Mouse (Mus musculus): ENCODE measurements at regions not wholly inside any gene's neighbourhood (a gene's known extent, or its start where the extent isn't known, plus 50 kb on each side); places are given as distances from the start of the nearest gene placed in this dataset.
A peak's percentile ranks its signal among the peaks of the same experiment; 100 is the strongest.

DNA sequence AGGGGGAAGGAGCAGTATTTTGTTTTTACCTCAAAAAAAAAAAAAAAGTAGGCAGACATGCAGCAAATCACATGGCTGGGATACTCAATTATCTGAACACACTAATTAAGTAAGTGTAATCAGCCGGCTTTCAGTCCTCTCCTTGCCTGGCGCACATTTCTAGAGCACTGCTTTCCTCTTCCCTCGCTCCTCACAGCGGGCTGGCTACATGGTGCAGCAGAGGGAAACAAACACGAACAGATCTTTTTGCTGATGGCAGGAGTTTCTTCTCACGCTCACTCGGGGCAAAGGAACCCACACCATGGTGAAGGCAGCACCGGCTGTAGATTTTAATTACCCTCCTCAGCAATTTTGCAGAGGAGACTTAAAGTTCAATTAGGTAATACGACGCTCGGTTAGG is 169.7 kb upstream of the Azi2 start:
- DNase-seq (ENCODE audit: low spot score) (peak; percentile 37), ATAC-seq (no peak)
- Histone ChIP-seq H3K9me3 (ENCODE audit: low read length) (no peaks in the 10 kb centered on the region), H3K4me3 (ENCODE audit: low read length) (peak overlapping the region; percentile 66), H3K4me1 (ENCODE audit: insufficient read depth, low read length) (0 out of 2 replicates have a peak, but pooled peaks cover 6% of the 10 kb centered on the region), H3K27ac (no peak overlapping the region), H3K36me3 (ENCODE audit: insufficient read depth, low read length) (no peaks in the 10 kb centered on the region), H3K9ac (replicated peaks; ENCODE audit: low read length) (no peak overlapping the region), H3K27me3 (ENCODE audit: insufficient read depth, low read length) (no peaks in the 10 kb centered on the region), H3K4me2 (ENCODE audit: low read depth, low read length) (peak overlapping the region; percentile 86)
- no peak for TF ChIP-seq CTCF (IDR thresholded peaks at IDR 0.05; ENCODE audit: low read depth)
- WGBS, result 21% methylated on average over 11 of the region's 11 CpGs

DNA sequence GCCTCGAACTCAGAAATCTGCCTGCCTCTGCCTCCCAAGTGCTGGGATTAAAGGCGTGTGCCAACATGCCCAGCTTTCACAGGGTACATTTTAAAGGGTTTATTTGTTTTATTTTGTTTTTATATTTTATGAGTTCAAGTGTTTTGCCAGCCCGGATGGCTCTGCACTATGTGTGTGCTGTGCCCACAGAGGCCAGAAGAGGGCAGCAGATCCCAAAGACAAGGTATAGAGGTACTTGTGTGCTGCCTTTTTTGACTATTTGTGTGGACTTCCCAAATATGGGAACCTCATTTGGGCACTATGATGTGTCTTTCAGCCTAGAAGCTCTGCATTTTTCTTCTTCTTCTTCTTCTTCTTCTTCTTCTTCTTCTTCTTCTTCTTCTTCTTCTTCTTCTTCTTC is 176.4 kb upstream of the Azi2 start:
- TF ChIP-seq CTCF (IDR thresholded peaks at IDR 0.05; ENCODE audit: low read depth), result peak; percentile 26; the same call in 1 of the 2 replicates
- no peak overlapping the region for H3K9ac ChIP-seq (replicated peaks; ENCODE audit: low read length)
- ATAC-seq (no peak), DNase-seq (ENCODE audit: low spot score) (no peak)
- no peaks in the 10 kb centered on the region for H3K4me1 ChIP-seq (ENCODE audit: insufficient read depth, low read length)
- H3K27ac ChIP-seq, result no peak overlapping the region
- WGBS, result 90% methylated on average over 3 of the region's 3 CpGs
- no peaks in the 10 kb centered on the region for H3K27me3 ChIP-seq (ENCODE audit: insufficient read depth, low read length)
- no peaks in the 10 kb centered on the region for H3K9me3 ChIP-seq (ENCODE audit: low read length)
- H3K4me2 ChIP-seq (ENCODE audit: low read depth, low read length), result no peak overlapping the region
- no peaks in the 10 kb centered on the region for H3K36me3 ChIP-seq (ENCODE audit: insufficient read depth, low read length)
- H3K4me3 ChIP-seq (ENCODE audit: low read length), result no peak overlapping the region

DNA sequence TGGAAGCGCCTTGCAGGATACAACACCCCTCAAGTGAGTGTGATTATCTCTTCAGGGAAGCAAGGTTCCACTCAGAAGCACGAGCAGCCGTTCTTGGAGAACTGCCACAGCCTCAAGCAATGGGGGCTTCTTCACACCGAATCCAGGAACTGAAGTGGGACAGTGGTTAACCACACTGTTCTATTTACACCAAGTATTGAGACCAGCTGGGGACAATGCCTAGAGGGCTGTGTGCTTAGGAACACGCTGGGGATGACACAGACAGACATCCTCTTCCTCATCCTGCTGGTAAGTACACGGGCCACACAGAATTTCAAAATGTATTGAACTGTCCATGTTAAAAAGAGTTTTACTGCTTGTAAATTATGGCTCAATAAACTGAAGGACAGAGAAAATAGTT is 177.0 kb upstream of the Azi2 start:
- no peaks in the 10 kb centered on the region for H3K36me3 ChIP-seq (ENCODE audit: insufficient read depth, low read length)
- peaks cover 4% of the 10 kb centered on the region; the same call in 1 of the 2 replicates for H3K4me1 ChIP-seq (ENCODE audit: insufficient read depth, low read length)
- H3K4me2 ChIP-seq (ENCODE audit: low read depth, low read length), result no peak overlapping the region
- no peak overlapping the region for H3K4me3 ChIP-seq (ENCODE audit: low read length)
- H3K27me3 ChIP-seq (ENCODE audit: insufficient read depth, low read length), result no peaks in the 10 kb centered on the region
- no peak overlapping the region for H3K9ac ChIP-seq (replicated peaks; ENCODE audit: low read length)
- no peak overlapping the region for H3K27ac ChIP-seq
- TF ChIP-seq CTCF (IDR thresholded peaks at IDR 0.05; ENCODE audit: low read depth), result no peak
- ATAC-seq (no peak), DNase-seq (ENCODE audit: low spot score) (no peak)
- no peaks in the 10 kb centered on the region for H3K9me3 ChIP-seq (ENCODE audit: low read length)
- 77% methylated on average over 6 of the region's 6 CpGs for WGBS

DNA sequence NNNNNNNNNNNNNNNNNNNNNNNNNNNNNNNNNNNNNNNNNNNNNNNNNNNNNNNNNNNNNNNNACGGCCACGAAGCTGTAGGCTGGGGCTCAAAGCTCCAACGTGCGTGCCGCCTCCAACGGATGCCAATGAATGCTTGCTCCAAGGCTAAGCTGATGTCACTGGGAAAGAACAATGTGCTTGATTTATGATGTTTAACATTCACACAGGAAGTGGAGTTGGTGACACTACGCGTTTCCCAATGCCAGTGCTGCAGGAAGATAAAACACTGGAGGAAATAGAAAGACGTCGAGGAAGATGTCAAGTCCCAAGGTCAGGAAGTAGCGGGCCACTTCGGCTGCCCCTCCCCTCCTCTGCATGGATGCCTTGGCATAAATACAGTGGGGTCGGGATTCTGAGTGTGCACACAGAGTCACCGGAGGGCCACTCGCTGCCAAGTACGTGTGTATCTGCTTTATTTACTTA is 180.7 kb upstream of the Azi2 start:
- Histone ChIP-seq H3K4me3 (ENCODE audit: low read length) (no peak overlapping the region), H3K9ac (replicated peaks; ENCODE audit: low read length) (no peak overlapping the region), H3K27me3 (ENCODE audit: insufficient read depth, low read length) (no peaks in the 10 kb centered on the region), H3K4me1 (ENCODE audit: insufficient read depth, low read length) (peaks cover 4% of the 10 kb centered on the region; the same call in 1 of the 2 replicates), H3K27ac (no peak overlapping the region), H3K4me2 (ENCODE audit: low read depth, low read length) (no peak overlapping the region), H3K36me3 (ENCODE audit: insufficient read depth, low read length) (no peaks in the 10 kb centered on the region), H3K9me3 (ENCODE audit: low read length) (no peaks in the 10 kb centered on the region)
- DNase-seq (ENCODE audit: low spot score), result no peak
- no peak for TF ChIP-seq CTCF (IDR thresholded peaks at IDR 0.05; ENCODE audit: low read depth)
- no peak for ATAC-seq
- 51% methylated on average over 16 of the region's 16 CpGs for WGBS

DNA sequence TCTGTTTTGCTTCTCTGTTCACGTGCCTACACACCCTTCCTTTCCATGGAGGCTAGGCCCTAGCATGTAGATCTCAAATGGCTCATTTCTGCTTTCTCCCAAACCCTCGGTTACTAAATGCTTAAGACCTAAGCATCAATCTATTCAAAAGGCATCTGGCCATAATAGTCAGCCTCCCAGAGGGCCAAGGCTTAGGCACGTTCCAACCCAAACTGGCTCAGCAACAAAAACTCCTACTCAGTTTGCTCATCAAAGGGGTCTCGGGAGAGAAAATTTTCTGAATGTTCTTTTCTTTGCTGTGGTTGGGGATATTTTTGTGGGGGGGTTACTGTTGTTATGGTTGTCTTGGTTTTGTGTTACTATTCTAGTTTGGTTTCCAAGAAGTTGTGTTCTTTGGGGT is 196.8 kb upstream of the Azi2 start:
- WGBS, result 50% methylated on average over 4 of the region's 4 CpGs
- H3K4me3 ChIP-seq (ENCODE audit: low read length), result no peak overlapping the region
- no peaks in the 10 kb centered on the region for H3K9me3 ChIP-seq (ENCODE audit: low read length)
- ATAC-seq (no peak), DNase-seq (ENCODE audit: low spot score) (peak; percentile 30)
- no peaks in the 10 kb centered on the region for H3K27me3 ChIP-seq (ENCODE audit: insufficient read depth, low read length)
- no peaks in the 10 kb centered on the region for H3K36me3 ChIP-seq (ENCODE audit: insufficient read depth, low read length)
- no peak overlapping the region for H3K27ac ChIP-seq
- no peak for TF ChIP-seq CTCF (IDR thresholded peaks at IDR 0.05; ENCODE audit: low read depth)
- H3K4me2 ChIP-seq (ENCODE audit: low read depth, low read length), result no peak overlapping the region
- no peak overlapping the region for H3K9ac ChIP-seq (replicated peaks; ENCODE audit: low read length)
- no peaks in the 10 kb centered on the region for H3K4me1 ChIP-seq (ENCODE audit: insufficient read depth, low read length)

DNA sequence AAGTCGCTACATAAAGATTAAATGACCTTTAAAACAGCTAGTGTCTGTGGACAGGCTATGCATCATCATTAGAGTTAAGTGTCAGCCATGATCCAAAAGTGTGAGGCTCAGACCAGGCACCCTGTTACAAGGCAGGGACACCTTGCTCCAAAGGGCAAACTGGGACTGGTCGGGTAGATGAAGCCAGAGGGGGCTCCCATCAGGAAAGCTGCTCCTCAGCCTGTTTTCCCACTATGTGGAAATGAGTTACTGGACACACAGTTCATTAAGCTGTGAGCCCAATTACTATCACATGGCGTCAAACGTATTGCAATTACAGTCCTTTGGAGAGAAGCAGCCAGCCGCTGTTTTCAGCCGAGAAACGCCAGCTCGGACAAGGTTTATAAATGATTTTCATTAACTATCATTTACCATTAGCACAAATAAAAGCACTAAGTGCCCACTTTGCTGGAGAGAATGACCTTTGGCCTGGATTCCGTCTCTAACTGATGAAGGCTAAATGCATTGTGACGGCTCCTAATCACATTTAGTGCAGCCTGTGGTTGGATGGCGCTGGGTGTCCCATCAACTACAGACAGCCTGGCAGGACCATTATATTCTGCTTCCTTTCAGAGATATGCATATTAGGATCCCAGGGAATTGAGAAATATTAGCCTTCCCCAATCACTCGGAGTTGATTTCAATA is 203.5 kb upstream of the Azi2 start:
- no peak for ATAC-seq
- Histone ChIP-seq H3K36me3 (ENCODE audit: insufficient read depth, low read length) (no peaks in the 10 kb centered on the region), H3K27me3 (ENCODE audit: insufficient read depth, low read length) (no peaks in the 10 kb centered on the region), H3K4me3 (ENCODE audit: low read length) (no peak overlapping the region), H3K27ac (no peak overlapping the region; the same call in 1 of the 2 replicates), H3K9me3 (ENCODE audit: low read length) (no peaks in the 10 kb centered on the region), H3K9ac (replicated peaks; ENCODE audit: low read length) (no peak overlapping the region), H3K4me2 (ENCODE audit: low read depth, low read length) (peak overlapping the region; percentile 35; the same call in 1 of the 2 replicates), H3K4me1 (ENCODE audit: insufficient read depth, low read length) (peaks cover 4% of the 10 kb centered on the region)
- peak; percentile 46 for DNase-seq (ENCODE audit: low spot score)
- TF ChIP-seq CTCF (IDR thresholded peaks at IDR 0.05; ENCODE audit: low read depth), result no peak
- 32% methylated on average over 12 of the region's 12 CpGs for WGBS

DNA sequence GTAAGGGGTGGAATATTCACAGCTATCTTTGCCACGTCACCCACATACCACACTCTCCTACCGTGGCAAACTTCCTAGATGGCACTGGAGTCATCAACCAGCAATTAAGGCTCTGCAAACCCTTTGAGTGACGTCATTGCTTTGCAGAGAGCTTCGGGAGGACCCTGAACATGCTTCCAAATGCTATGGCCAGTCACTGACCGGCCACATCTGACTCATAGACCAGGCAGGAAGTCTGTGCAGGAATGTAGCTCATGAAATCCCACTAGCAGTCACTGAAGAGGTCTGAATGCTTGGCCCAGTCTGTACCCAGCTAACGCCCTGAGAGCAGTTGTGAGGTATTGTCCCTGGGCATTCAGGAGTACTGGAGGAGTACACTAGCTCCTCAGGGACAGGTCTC is 203.9 kb upstream of the Rbms3 start:
- Histone ChIP-seq H3K9ac (replicated peaks; ENCODE audit: low read length) (no peak overlapping the region), H3K9me3 (ENCODE audit: low read length) (no peaks in the 10 kb centered on the region), H3K27me3 (ENCODE audit: insufficient read depth, low read length) (no peaks in the 10 kb centered on the region), H3K27ac (no peak overlapping the region), H3K4me1 (ENCODE audit: insufficient read depth, low read length) (peaks cover 4% of the 10 kb centered on the region), H3K36me3 (ENCODE audit: insufficient read depth, low read length) (no peaks in the 10 kb centered on the region), H3K4me2 (ENCODE audit: low read depth, low read length) (no peak overlapping the region), H3K4me3 (ENCODE audit: low read length) (no peak overlapping the region)
- no peak for TF ChIP-seq CTCF (IDR thresholded peaks at IDR 0.05; ENCODE audit: low read depth)
- DNase-seq (ENCODE audit: low spot score) (no peak), ATAC-seq (no peak)
- WGBS, result 78% methylated on average over 6 of the region's 6 CpGs

Data from hindbrain, postnatal 0 days (tissue).